Mouse (Mus musculus) lung, adult 2 months (tissue): ENCODE measurements around the gene B3gnt4.

Experiments
- CTCF ChIP-seq: fragments of 200-500 bp; IDR thresholded peaks from 2 replicates; pipeline ENCODE4 v1.5.1; 2011; ENCODE audit warnings: mild to moderate bottlenecking, low read length, control low read depth; ENCODE audit not compliant: insufficient read depth
- POLR2A ChIP-seq: fragments of 200-500 bp; IDR thresholded peaks from 2 replicates; pipeline ENCODE4 v1.6.1; 2011; ENCODE audit warnings: low read depth, mild to moderate bottlenecking, control low read depth, low read length, borderline replicate concordance; ENCODE audit errors: extremely low read depth

DNA sequence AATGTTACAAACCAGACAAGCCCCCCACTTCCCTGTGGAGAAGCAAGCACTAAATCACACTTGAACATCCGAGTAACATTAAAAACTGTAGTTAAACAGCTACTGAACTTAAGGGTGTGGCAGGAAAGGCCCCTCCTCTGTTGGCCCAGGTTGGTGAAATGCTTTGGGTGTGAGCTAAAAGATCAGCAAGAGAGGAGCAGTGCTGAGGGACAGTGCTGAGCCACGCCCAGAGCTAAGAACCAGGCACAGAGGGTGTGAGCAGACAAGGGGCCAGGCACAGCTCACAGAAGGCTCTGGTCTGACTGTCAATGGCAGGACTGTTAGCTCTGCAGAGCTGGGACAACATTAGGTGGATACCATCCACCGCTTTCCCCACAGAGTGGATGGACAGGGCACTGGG, 1.8 kb downstream of the B3gnt4 start:
- TF ChIP-seq POLR2A = no peak
- no peak for TF ChIP-seq CTCF
